Mouse (Mus musculus) small intestine, adult 2 months (tissue): ENCODE results near the gene Nhej1. TPM values are rescaled to one million over a fixed set of nuclear protein-coding genes. Genes with fewer than 3 reads are reported as not detected.
A peak's percentile ranks its signal among the peaks of the same experiment; 100 is the strongest.

Experiments
- H3K27ac ChIP-seq: fragments of 200-500 bp; 2 replicates; pipeline ENCODE4 v1.5.1; 2012; ENCODE audit warnings: low read depth, low read length, control low read depth, inconsistent platforms; ENCODE audit not compliant: insufficient read depth
- H3K27me3 ChIP-seq: fragments of 200-500 bp; 2 replicates; pipeline ENCODE4 v1.6.1; 2012; ENCODE audit warnings: mild to moderate bottlenecking, moderate library complexity, low read length, inconsistent platforms; ENCODE audit not compliant: control insufficient read depth, insufficient read depth
- H3K36me3 ChIP-seq: fragments of 200-500 bp; 2 replicates; pipeline ENCODE4 v1.6.1; 2012; ENCODE audit warnings: mild to moderate bottlenecking, low read length, control low read depth, inconsistent platforms; ENCODE audit not compliant: control insufficient read depth, insufficient read depth
- H3K4me1 ChIP-seq: fragments of 200-500 bp; 2 replicates; pipeline ENCODE4 v1.6.1; 2012; ENCODE audit warnings: low read length, inconsistent platforms, mixed read lengths; ENCODE audit not compliant: control insufficient read depth, insufficient read depth, insufficient read length
- H3K4me3 ChIP-seq: fragments of 200-500 bp; 2 replicates; pipeline ENCODE4 v1.5.1; 2012; ENCODE audit warnings: low read depth, mild to moderate bottlenecking, control low read depth, inconsistent platforms, low read length, moderate library complexity
- CTCF ChIP-seq: fragments of 200-500 bp; IDR thresholded peaks from 2 replicates; pipeline ENCODE4 v1.5.1; 2012; ENCODE audit warnings: low read depth, mild to moderate bottlenecking, control low read depth, inconsistent platforms, low read length, moderate library complexity, mixed read lengths; ENCODE audit not compliant: insufficient replicate concordance, insufficient read length; ENCODE audit errors: extremely low read depth
- POLR2A ChIP-seq: fragments of 200-500 bp; IDR thresholded peaks from 2 replicates; pipeline ENCODE4 v1.6.1; 2012; ENCODE audit warnings: low read depth, mild to moderate bottlenecking, control low read depth, inconsistent platforms, low read length, moderate library complexity
- WGBS: fragments of 180-500 bp; shearing (Covaris S2); methylation state at CpG from one replicate; pipeline ENCODE4 v1.1.7; 2018; 5-methylcytosine and 5-hydroxymethylcytosine counted together
- polyA plus RNA-seq: library from polyadenylated mRNA; depleted of rRNA; stranded (reverse); fragments of >200 nt; gene quantifications from 2 replicates; pipeline ENCODE4 v1.2.3, GENCODE M21; 2012

The Nhej1 gene
- polyA plus RNA-seq, 1 experiment = 2.0 TPM

DNA sequence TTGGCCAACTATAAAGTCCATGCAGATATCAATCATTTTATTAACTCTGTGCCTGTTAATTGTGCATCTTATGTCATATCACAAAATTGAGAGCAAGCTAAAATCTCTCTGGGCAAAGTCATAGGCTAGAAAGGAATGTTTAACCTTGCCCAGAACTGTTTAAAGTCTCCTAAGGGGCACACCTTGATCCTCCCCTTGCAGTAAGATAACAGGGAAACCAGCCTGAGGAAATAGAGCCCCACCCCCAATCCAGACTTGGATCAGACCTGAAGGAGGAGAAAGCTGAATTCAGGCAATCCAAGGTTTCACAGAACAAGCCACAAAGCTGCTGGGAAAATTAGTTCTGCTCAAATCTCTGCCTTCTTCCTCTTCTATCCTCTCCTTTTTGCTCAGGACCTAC, 114.2 kb downstream of the Nhej1 start:
- TF ChIP-seq CTCF (no peak), POLR2A (no peak)
- Histone ChIP-seq H3K27me3 (no peaks in the 10 kb centered on the region), H3K4me1 (peaks cover 18% of the 10 kb centered on the region; the same call in 1 of the 2 replicates), H3K27ac (peak overlapping the region; percentile 44; the same call in 1 of the 2 replicates), H3K36me3 (no peaks in the 10 kb centered on the region), H3K4me3 (no peak overlapping the region)

DNA sequence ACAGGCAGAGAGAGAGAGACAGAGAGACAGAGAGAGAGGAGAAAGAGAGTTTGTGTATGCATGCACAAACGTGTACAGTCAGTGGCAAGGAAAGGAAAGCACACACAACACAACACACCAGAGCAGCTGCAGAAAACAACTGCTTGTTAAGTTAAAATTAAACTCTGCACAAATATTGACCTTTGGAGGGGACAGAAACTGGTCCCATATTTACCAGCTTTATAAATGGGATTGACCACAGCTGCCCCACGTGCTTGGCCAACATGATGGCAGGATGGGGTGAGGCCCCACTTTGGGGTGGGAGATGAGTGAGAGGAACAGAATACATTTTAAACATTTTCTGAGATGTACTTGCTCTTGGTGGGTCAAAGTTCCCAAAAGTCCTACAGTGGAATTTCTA, 114.8 kb downstream of the Nhej1 start:
- H3K27me3 ChIP-seq = no peaks in the 10 kb centered on the region
- 26% methylated on average over 2 of the region's 2 CpGs for WGBS
- peaks cover 16% of the 10 kb centered on the region; the same call in 1 of the 2 replicates for H3K4me1 ChIP-seq
- no peaks in the 10 kb centered on the region for H3K36me3 ChIP-seq
- no peak for TF ChIP-seq CTCF
- no peak for TF ChIP-seq POLR2A
- no peak overlapping the region for H3K27ac ChIP-seq
- no peak overlapping the region for H3K4me3 ChIP-seq

DNA sequence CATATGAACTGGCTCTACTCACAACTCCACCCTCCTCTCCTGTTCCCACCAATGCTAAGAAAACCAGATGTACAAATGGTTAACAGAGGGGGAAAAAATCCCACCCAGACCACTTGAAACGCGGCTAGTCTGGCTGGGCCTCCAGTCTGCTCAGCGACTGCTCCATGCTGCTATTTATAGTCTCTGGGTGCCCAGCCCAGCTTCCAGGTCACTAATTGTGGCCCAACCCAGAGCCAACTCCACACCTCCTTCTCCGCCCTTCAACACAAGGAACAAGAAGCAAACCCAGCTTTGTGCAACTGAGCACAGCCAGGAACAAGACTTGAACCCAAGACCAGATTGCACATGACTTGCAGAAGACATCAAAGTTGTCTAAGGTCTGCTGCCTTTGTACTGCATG, 119.0 kb downstream of the Nhej1 start:
- TF ChIP-seq POLR2A (peak; percentile 15; the same call in 1 of the 2 replicates), CTCF (no peak)
- Histone ChIP-seq H3K4me3 (no peak overlapping the region), H3K4me1 (peaks cover 14% of the 10 kb centered on the region; the same call in 1 of the 2 replicates), H3K27me3 (no peaks in the 10 kb centered on the region), H3K36me3 (no peaks in the 10 kb centered on the region), H3K27ac (no peak overlapping the region)
- WGBS = 10% methylated on average over 4 of the region's 4 CpGs

GRCm38 (mm10) chr1:75001183-75001582, 123.8 kb downstream of the Nhej1 start:
- H3K27me3 ChIP-seq = no peaks in the 10 kb centered on the region
- no peak overlapping the region for H3K4me3 ChIP-seq
- H3K36me3 ChIP-seq = no peaks in the 10 kb centered on the region
- no peak overlapping the region for H3K27ac ChIP-seq
- H3K4me1 ChIP-seq = peaks cover 5% of the 10 kb centered on the region; the same call in 1 of the 2 replicates
- TF ChIP-seq CTCF (no peak), POLR2A (no peak)
- WGBS = 69% methylated on average over 6 of the region's 6 CpGs

DNA sequence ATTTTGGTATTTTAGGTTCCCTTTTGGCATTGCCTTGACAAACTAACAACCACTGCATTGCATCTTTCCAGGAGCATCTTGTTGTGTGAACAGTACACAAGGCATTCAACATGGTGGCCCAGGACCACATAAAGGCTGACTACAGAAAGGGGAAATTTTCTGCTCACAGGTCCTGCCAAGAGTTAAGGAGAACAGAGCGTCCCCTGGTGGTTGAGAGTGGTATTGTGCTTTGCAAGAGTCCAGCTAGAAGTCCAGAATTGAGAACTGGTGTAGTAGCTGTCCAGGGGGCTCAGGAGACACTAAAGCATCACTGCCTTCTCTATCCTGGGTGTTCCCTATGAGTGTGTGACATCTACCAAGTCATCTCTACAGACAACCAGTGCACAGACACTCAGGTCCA, 124.5 kb downstream of the Nhej1 start:
- WGBS = 0% methylated on average over 1 of the region's 1 CpGs
- peak; percentile 52; the same call in 1 of the 2 replicates for TF ChIP-seq CTCF
- no peak for TF ChIP-seq POLR2A
- H3K27me3 ChIP-seq = no peaks in the 10 kb centered on the region
- H3K4me1 ChIP-seq = no peaks in the 10 kb centered on the region
- H3K36me3 ChIP-seq = no peaks in the 10 kb centered on the region
- no peak overlapping the region for H3K4me3 ChIP-seq
- no peak overlapping the region for H3K27ac ChIP-seq

DNA sequence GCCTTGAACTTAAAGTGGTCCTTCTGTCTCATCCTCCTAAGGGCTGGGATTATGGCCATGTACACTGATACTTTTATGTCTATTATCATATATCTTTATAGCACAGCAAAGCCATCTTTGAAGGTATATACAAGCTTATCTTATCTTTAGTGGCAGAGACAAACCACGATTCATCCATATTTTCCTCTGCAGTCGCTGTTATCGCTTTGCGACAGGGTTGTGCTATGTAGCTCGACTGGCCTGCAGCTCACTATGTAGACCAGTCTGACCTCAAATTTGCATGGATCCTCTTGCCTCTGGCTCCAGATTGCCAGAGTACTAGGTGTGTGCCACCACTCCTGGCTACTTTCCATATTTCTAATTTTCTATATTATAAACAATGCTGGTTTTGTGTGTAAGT, 125.8 kb downstream of the Nhej1 start:
- no peaks in the 10 kb centered on the region for H3K36me3 ChIP-seq
- H3K4me1 ChIP-seq = no peaks in the 10 kb centered on the region
- no peaks in the 10 kb centered on the region for H3K27me3 ChIP-seq
- no peak overlapping the region for H3K4me3 ChIP-seq
- TF ChIP-seq POLR2A (no peak), CTCF (no peak)
- H3K27ac ChIP-seq = no peak overlapping the region
- 41% methylated on average over 5 of the region's 5 CpGs for WGBS

DNA sequence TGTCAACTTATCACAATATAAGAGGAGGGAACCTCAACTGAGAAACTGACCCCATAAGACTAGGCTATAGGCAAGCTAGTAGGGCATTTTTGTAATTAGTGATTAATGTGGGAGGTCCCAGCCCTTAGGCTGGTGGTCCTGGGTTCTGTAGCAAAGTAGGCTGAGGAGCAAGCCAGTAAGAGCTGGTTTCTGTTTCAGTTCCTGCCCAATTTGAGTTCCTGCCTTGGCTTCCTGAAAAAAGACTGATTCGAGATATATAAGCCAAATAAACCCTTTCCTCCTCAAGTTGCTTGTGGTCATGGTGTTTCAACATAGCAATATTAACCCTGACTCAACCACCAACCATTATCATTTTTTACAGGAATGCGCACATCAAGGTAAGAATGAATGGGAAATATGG, 127.8 kb downstream of the Nhej1 start:
- H3K4me3 ChIP-seq = no peak overlapping the region
- no peaks in the 10 kb centered on the region for H3K27me3 ChIP-seq
- no peaks in the 10 kb centered on the region for H3K4me1 ChIP-seq
- WGBS = 78% methylated on average over 2 of the region's 2 CpGs
- no peak for TF ChIP-seq POLR2A
- TF ChIP-seq CTCF = no peak
- H3K36me3 ChIP-seq = no peaks in the 10 kb centered on the region
- H3K27ac ChIP-seq = no peak overlapping the region
